Mouse (Mus musculus): ENCODE results near the gene Isl2.

DNA sequence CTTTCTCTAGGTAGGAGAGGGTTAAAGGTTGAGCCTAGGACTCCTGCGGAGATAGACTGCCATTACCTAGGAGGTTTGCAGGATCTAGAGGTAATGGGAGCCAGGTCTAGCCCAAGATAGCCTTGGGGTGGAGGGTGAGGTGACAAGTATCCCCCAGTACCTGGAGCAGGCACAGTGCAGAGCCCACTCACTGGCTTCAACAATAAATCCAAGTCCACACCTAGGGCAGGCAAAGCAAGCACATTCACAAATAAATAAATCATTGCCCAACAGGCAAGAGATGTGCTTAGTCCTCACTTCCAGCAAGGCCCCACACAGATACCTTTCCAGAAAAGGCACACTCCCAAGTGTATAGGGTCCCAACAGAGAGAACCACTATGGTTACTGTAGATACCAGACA, 534 bp downstream of the Isl2 start:
- TF ChIP-seq POLR2A (IDR thresholded peaks at IDR 0.05; ENCODE audit: insufficient read depth, low read length) (no peak), CTCF (IDR thresholded peaks at IDR 0.05; ENCODE audit: low read depth, low read length) (no peak), EP300 (IDR thresholded peaks at IDR 0.05; ENCODE audit: insufficient read depth, low read depth, low read length) (no peak)
